Mouse (Mus musculus) limb, embryonic 12.5 days (tissue): ENCODE data around the gene Dkkl1. TPM values are rescaled to one million over a fixed set of nuclear protein-coding genes. Genes with fewer than 3 reads are reported as not detected.

Experiments used
- ATAC-seq: fragments of 200-750 bp; cut with Nextera tagmentation; 2 replicates; pipeline ENCODE4 v1.8.0; 2017; ENCODE audit warnings: low read depth, moderate TSS enrichment; ENCODE audit not compliant: insufficient number of reproducible peaks, insufficient read depth, low FRiP score, low TSS enrichment
- H3K27ac ChIP-seq: fragments of 300-500 bp; sonication (generic); 2 replicates; pipeline ENCODE4 v1.5.1; 2016; ENCODE audit warnings: mild to moderate bottlenecking, moderate library complexity
- H3K27me3 ChIP-seq: fragments of 300-500 bp; sonication (generic); 2 replicates; pipeline ENCODE4 v1.6.1; 2016; ENCODE audit warnings: mild to moderate bottlenecking, moderate library complexity
- H3K36me3 ChIP-seq: fragments of 300-500 bp; sonication (generic); 2 replicates; pipeline ENCODE4 v1.6.1; 2016; ENCODE audit warnings: mild to moderate bottlenecking, moderate library complexity
- H3K4me1 ChIP-seq: fragments of 300-500 bp; sonication (generic); replicated peaks from 2 replicates; pipeline ENCODE4 v1.6.1; 2016
- H3K4me2 ChIP-seq: fragments of 300-500 bp; sonication (generic); 2 replicates; pipeline ENCODE4 v1.6.1; 2016; ENCODE audit warnings: mild to moderate bottlenecking, moderate library complexity
- H3K4me3 ChIP-seq: fragments of 300-500 bp; sonication (generic); replicated peaks from 2 replicates; pipeline ENCODE4 v1.5.1; 2016; ENCODE audit warnings: mild to moderate bottlenecking
- H3K9ac ChIP-seq: fragments of 300-500 bp; sonication (generic); replicated peaks from 2 replicates; pipeline ENCODE4 v1.6.1; 2016; ENCODE audit warnings: mild to moderate bottlenecking, moderate library complexity
- H3K9me3 ChIP-seq: fragments of 300-500 bp; sonication (generic); 2 replicates; pipeline ENCODE4 v1.6.1; 2016; ENCODE audit warnings: mild to moderate bottlenecking, moderate library complexity
- WGBS: fragments of 180-500 bp; shearing (Covaris S2); methylation state at CpG from one replicate; pipeline ENCODE4 v1.1.7; 2016; 5-methylcytosine and 5-hydroxymethylcytosine counted together
- polyA plus RNA-seq: library from polyadenylated mRNA; unstranded; fragments of >200 nt; fragmentation: Nextera tagmentation; extraction: Ambion mirVana; gene quantifications from 2 replicates; pipeline ENCODE4 v1.2.1, GENCODE M21; 2016

The Dkkl1 gene
- polyA plus RNA-seq, 1 experiment from 2014 or later: 0.80 TPM

- no peak overlapping the region for H3K4me3 ChIP-seq
- H3K4me2 ChIP-seq: no peak overlapping the region
- peaks cover 37% of the 10 kb centered on the region for H3K4me1 ChIP-seq
- H3K9ac ChIP-seq: no peak overlapping the region
- no peak overlapping the region for H3K27ac ChIP-seq
- no peak for ATAC-seq
- H3K27me3 ChIP-seq: peaks cover 35% of the 10 kb centered on the region
- H3K36me3 ChIP-seq: peaks cover 8% of the 10 kb centered on the region
- no peaks in the 10 kb centered on the region for H3K9me3 ChIP-seq
- 76% methylated on average over 17 of the region's 17 CpGs for WGBS
Observed at GRCm38 (mm10) chr7:45237747-45238699, 26.1 kb upstream of the Dkkl1 start.

- peak overlapping the region; percentile 38; the same call in 1 of the 2 replicates for H3K9ac ChIP-seq
- peak; percentile 43 for ATAC-seq
- peaks cover 34% of the 10 kb centered on the region for H3K27me3 ChIP-seq
Observed at GRCm38 (mm10) chr7:45235656-45236180, 23.8 kb upstream of the Dkkl1 start.

GRCm38 (mm10) chr7:45234922-45235571 lies 23.1 kb upstream of the Dkkl1 start:
- Histone ChIP-seq H3K4me1 (peaks cover 41% of the 10 kb centered on the region), H3K9ac (peak overlapping the region; percentile 38; the same call in 1 of the 2 replicates), H3K27ac (peak overlapping the region; percentile 77), H3K36me3 (peaks cover 37% of the 10 kb centered on the region), H3K9me3 (no peaks in the 10 kb centered on the region), H3K27me3 (peaks cover 27% of the 10 kb centered on the region), H3K4me3 (peak overlapping the region; percentile 30), H3K4me2 (peak overlapping the region; percentile 55)
- WGBS: 3% methylated on average over 21 of the region's 21 CpGs
- ATAC-seq: peak; percentile 85

More at GRCm38 (mm10) chr7:45235656-45236180, 23.8 kb upstream of the Dkkl1 start:
- peak overlapping the region; percentile 77 for H3K27ac ChIP-seq
- H3K9me3 ChIP-seq: no peaks in the 10 kb centered on the region
- H3K4me1 ChIP-seq: peaks cover 44% of the 10 kb centered on the region
- H3K4me3 ChIP-seq: peak overlapping the region; percentile 30
- 26% methylated on average over 17 of the region's 17 CpGs for WGBS
- H3K4me2 ChIP-seq: peak overlapping the region; percentile 55
- H3K36me3 ChIP-seq: peaks cover 31% of the 10 kb centered on the region

GRCm38 (mm10) chr7:45234333-45234841 lies 22.4 kb upstream of the Dkkl1 start:
- H3K9me3 ChIP-seq: no peaks in the 10 kb centered on the region
- H3K9ac ChIP-seq: no peak overlapping the region
- ATAC-seq: 0 out of 2 replicates have a peak, but pooled peaks have one; percentile 8
- 12% methylated on average over 29 of the region's 29 CpGs for WGBS
- H3K4me3 ChIP-seq: peak overlapping the region; percentile 30; the same call in 1 of the 2 replicates
- peak overlapping the region; percentile 55 for H3K4me2 ChIP-seq
- peaks cover 43% of the 10 kb centered on the region for H3K36me3 ChIP-seq
- H3K4me1 ChIP-seq: peaks cover 41% of the 10 kb centered on the region
- peak overlapping the region; percentile 77 for H3K27ac ChIP-seq
- H3K27me3 ChIP-seq: peaks cover 21% of the 10 kb centered on the region

- peak overlapping the region; percentile 55 for H3K4me2 ChIP-seq
- ATAC-seq: no peak
- no peak overlapping the region for H3K9ac ChIP-seq
- 26% methylated on average over 20 of the region's 20 CpGs for whole genome bisulfite sequencing
- peak overlapping the region; percentile 77 for H3K27ac ChIP-seq
- no peaks in the 10 kb centered on the region for H3K9me3 ChIP-seq
- H3K4me1 ChIP-seq: peaks cover 41% of the 10 kb centered on the region
- peaks cover 50% of the 10 kb centered on the region for H3K36me3 ChIP-seq
- peaks cover 15% of the 10 kb centered on the region for H3K27me3 ChIP-seq
- 0 out of 2 replicates have a peak overlapping the region, but pooled peaks have one; percentile 2 for H3K4me3 ChIP-seq
Observed at GRCm38 (mm10) chr7:45233580-45234332, 21.8 kb upstream of the Dkkl1 start.

GRCm38 (mm10) chr7:45232716-45233465 lies 20.9 kb upstream of the Dkkl1 start:
- Histone ChIP-seq H3K4me2 (no peak overlapping the region), H3K36me3 (peaks cover 58% of the 10 kb centered on the region), H3K9me3 (no peaks in the 10 kb centered on the region), H3K9ac (peak overlapping the region; percentile 1; the same call in 1 of the 2 replicates), H3K27ac (no peak overlapping the region), H3K4me1 (peaks cover 41% of the 10 kb centered on the region), H3K27me3 (peaks cover 9% of the 10 kb centered on the region; the same call in 1 of the 2 replicates), H3K4me3 (no peak overlapping the region)
- no peak for ATAC-seq
- WGBS: 59% methylated on average over 13 of the region's 13 CpGs

GRCm38 (mm10) chr7:45231941-45232340 lies 20.0 kb upstream of the Dkkl1 start:
- WGBS: 83% methylated on average over 11 of the region's 11 CpGs
- Histone ChIP-seq H3K4me1 (peaks cover 41% of the 10 kb centered on the region), H3K27me3 (peaks cover 6% of the 10 kb centered on the region; the same call in 1 of the 2 replicates), H3K36me3 (peaks cover 66% of the 10 kb centered on the region), H3K9ac (no peak overlapping the region), H3K27ac (no peak overlapping the region), H3K4me3 (no peak overlapping the region), H3K4me2 (no peak overlapping the region), H3K9me3 (no peaks in the 10 kb centered on the region)
- ATAC-seq: no peak

- no peak overlapping the region for H3K27ac ChIP-seq
Observed at GRCm38 (mm10) chr7:45231192-45231591, 19.2 kb upstream of the Dkkl1 start.

GRCm38 (mm10) chr7:45229459-45230203 lies 17.7 kb upstream of the Dkkl1 start:
- H3K9me3 ChIP-seq: no peaks in the 10 kb centered on the region

More at GRCm38 (mm10) chr7:45231192-45231591, 19.2 kb upstream of the Dkkl1 start:
- peaks cover 41% of the 10 kb centered on the region for H3K4me1 ChIP-seq
- H3K27me3 ChIP-seq: no peaks in the 10 kb centered on the region; the same call in 1 of the 2 replicates
- no peak overlapping the region for H3K9ac ChIP-seq
- peaks cover 74% of the 10 kb centered on the region for H3K36me3 ChIP-seq
- ATAC-seq: no peak
- H3K4me3 ChIP-seq: no peak overlapping the region
- H3K9me3 ChIP-seq: no peaks in the 10 kb centered on the region
- WGBS: 90% methylated on average over 12 of the region's 12 CpGs
- H3K4me2 ChIP-seq: no peak overlapping the region

More at GRCm38 (mm10) chr7:45229459-45230203, 17.7 kb upstream of the Dkkl1 start:
- Histone ChIP-seq H3K36me3 (peaks cover 89% of the 10 kb centered on the region), H3K9ac (no peak overlapping the region), H3K4me2 (no peak overlapping the region), H3K4me3 (no peak overlapping the region), H3K27ac (no peak overlapping the region), H3K4me1 (peaks cover 27% of the 10 kb centered on the region), H3K27me3 (no peaks in the 10 kb centered on the region)
- 91% methylated on average over 7 of the region's 7 CpGs for WGBS
- no peak for ATAC-seq
